27 mouse cellular contexts compared by ENCODE assay signal in the genomic region with DNA sequence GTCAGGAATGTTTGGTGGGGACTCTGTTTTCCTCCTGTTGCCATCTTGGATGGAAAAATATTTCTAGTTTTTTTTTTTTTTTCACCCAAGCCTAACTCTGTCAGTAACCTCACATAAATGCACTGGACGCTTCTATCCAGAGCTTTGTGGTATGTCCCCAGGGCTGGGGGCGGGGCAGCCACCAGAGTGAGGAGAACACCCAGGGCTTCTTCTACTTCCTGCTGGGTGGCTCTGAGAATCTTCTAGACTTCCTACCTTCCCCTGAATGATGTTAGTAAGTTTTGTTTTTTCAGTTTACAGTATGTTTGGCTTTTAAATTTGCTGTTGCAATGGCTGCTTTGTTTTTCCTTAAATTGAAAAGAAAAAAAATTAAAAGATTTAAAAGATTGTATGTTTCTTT.
DNase-seq lines count a peak whose midpoint lies in the region; ATAC-seq and TF ChIP-seq lines count a peak whose summit lies in the region.
"Had no signal": no experiment of that assay in that cellular context is flagged by ENCODE, and none has a peak within 500 bp of the region (broad histone marks: within the 10 kb centered on the region; RNA-seq: fewer than 3 reads in every experiment).

No protein-coding gene starts in this region.

- no peaks in the 10 kb centered on the region for H3K27me3 ChIP-seq in thymus, adult 2 months (ENCODE audit: control insufficient read depth, insufficient read depth, low read length)
- H3K27me3 ChIP-seq: embryonic facial prominence, embryonic 15.5 days; forebrain, embryonic 13.5 days; hindbrain, embryonic 12.5 days; intestine, embryonic 15.5 days; limb, embryonic 13.5 days had no signal

- WGBS in thymus, adult 2 months, result 27% methylated on average over 2 of the region's 2 CpGs

- no peak overlapping the region for H3K27ac ChIP-seq in thymus, adult 2 months (ENCODE audit: control insufficient read depth, insufficient read depth, low read length)
- H3K27ac ChIP-seq: embryonic facial prominence, embryonic 10.5 days; embryonic facial prominence, embryonic 15.5 days; forebrain, embryonic 13.5 days; heart, embryonic 10.5 days; hindbrain, embryonic 12.5 days; hindbrain, postnatal 0 days; intestine, embryonic 15.5 days; kidney, postnatal 0 days; limb, embryonic 13.5 days; macrophage had no signal

- 0 out of 2 replicates have a peak, but pooled peaks have one; percentile 37 for ATAC-seq in megakaryocyte progenitor cell, adult 5-6 weeks (replicated peaks; ENCODE audit: poor library complexity)
- ATAC-seq: forebrain, embryonic 13.5 days; hindbrain, postnatal 0 days; intestine, embryonic 15.5 days; lung, postnatal 0 days had no signal

- no peaks in the 10 kb centered on the region for H3K4me1 ChIP-seq in thymus, adult 2 months (replicated peaks; ENCODE audit: control insufficient read depth, insufficient read depth, low read length)
- H3K4me1 ChIP-seq: embryonic facial prominence, embryonic 10.5 days; embryonic facial prominence, embryonic 15.5 days; forebrain, embryonic 13.5 days; heart, embryonic 10.5 days; hindbrain, embryonic 12.5 days; intestine, embryonic 15.5 days; limb, embryonic 13.5 days had no signal

- TF ChIP-seq POLR2A in thymus, adult 2 months (IDR thresholded peaks at IDR 0.05; ENCODE audit: control insufficient read depth, extremely low read depth, insufficient read depth, low read length, poor library complexity), result no peak

- H3K4me3 ChIP-seq in thymus, adult 2 months (ENCODE audit: control insufficient read depth, insufficient read depth, low read length), result no peak overlapping the region
- H3K4me3 ChIP-seq: embryonic facial prominence, embryonic 10.5 days; embryonic facial prominence, embryonic 15.5 days; forebrain, embryonic 13.5 days; heart, embryonic 10.5 days; hindbrain, embryonic 12.5 days; intestine, embryonic 15.5 days; limb, embryonic 13.5 days had no signal

- no peak for TF ChIP-seq CTCF in thymus, adult 2 months (IDR thresholded peaks at IDR 0.05; ENCODE audit: borderline replicate concordance, control insufficient read depth, extremely low read depth, insufficient read depth, low read length, poor library complexity)

- peak; percentile 26 for DNase-seq in thymus, adult 2 months
- no peak for DNase-seq in thymus, postnatal 10 days (ENCODE audit: low spot score in 2 of 2)
- DNase-seq in A20 (ENCODE audit: low read depth, low spot score), result peak; percentile 9
- DNase-seq in lung, postnatal 14 days, result no peak
- DNase-seq in adrenal gland, postnatal 10 days, result no peak
- no peak for DNase-seq in frontal cortex, postnatal 10 days (ENCODE audit: low spot score in 2 of 2)
- DNase-seq: adrenal gland, adult 2 months; cerebellum, adult 2 months; cerebellum, postnatal 14 days; gastrocnemius, postnatal 14 days; heart, postnatal 36 days; kidney, adult 2 months; midbrain, embryonic 14.5 days; retina, postnatal 1 day; right cerebral cortex, postnatal 14 days had no signal

- no peaks in the 10 kb centered on the region for H3K36me3 ChIP-seq in thymus, adult 2 months (ENCODE audit: control insufficient read depth, insufficient read depth, low read length)
- H3K36me3 ChIP-seq: embryonic facial prominence, embryonic 10.5 days; embryonic facial prominence, embryonic 15.5 days; heart, embryonic 10.5 days; hindbrain, embryonic 12.5 days; intestine, embryonic 15.5 days; limb, embryonic 13.5 days had no signal

Comparison
In these comparisons a context has a peak if more than half of its experiments do, and no peak if none do; other contexts are left out.
1. DNase-seq: peak in thymus, adult 2 months (single experiment) and A20 (single experiment); none in thymus, postnatal 10 days (0 of 2), lung, postnatal 14 days (single experiment), adrenal gland, postnatal 10 days (single experiment) and frontal cortex, postnatal 10 days (0 of 2).